23 mouse cellular contexts compared by ENCODE assay signal in genomic region chr9:22717583-22717982, GRCm38 (mm10).
DNase-seq lines count a peak whose midpoint lies in the region; ATAC-seq and TF ChIP-seq lines count a peak whose summit lies in the region.
"Had no signal": no experiment of that assay in that cellular context is flagged by ENCODE, and none has a peak within 500 bp of the region (broad histone marks: within the 10 kb centered on the region; RNA-seq: fewer than 3 reads in every experiment).

No protein-coding gene starts in this region.

- peaks cover 9% of the 10 kb centered on the region; the same call in 1 of the 2 replicates for H3K4me1 ChIP-seq in lung, embryonic 14.5 days (ENCODE audit: insufficient read depth)
- H3K4me1 ChIP-seq in lung, embryonic 16.5 days (replicated peaks; ENCODE audit: control insufficient read depth, insufficient read depth, low read length): peaks cover 17% of the 10 kb centered on the region
- H3K4me1 ChIP-seq: embryonic facial prominence, embryonic 13.5 days; embryonic facial prominence, embryonic 15.5 days; forebrain, embryonic 12.5 days had no signal

- H3K9ac ChIP-seq in lung, embryonic 14.5 days: no peak overlapping the region
- no peak overlapping the region for H3K9ac ChIP-seq in lung, embryonic 16.5 days (ENCODE audit: low read length)
- H3K9ac ChIP-seq: embryonic facial prominence, embryonic 13.5 days; embryonic facial prominence, embryonic 15.5 days; forebrain, embryonic 12.5 days had no signal

- ATAC-seq in lung, embryonic 14.5 days (ENCODE audit: insufficient read depth): no peak
- ATAC-seq in lung, embryonic 16.5 days (ENCODE audit: low read depth): no peak
- ATAC-seq: forebrain, embryonic 14.5 days; forebrain, embryonic 16.5 days had no signal

- peak overlapping the region; percentile 14; the same call in 1 of the 2 replicates for H3K27ac ChIP-seq in lung, embryonic 14.5 days (ENCODE audit: low read depth)
- peak overlapping the region; percentile 6 for H3K27ac ChIP-seq in lung, embryonic 16.5 days (ENCODE audit: low read length)
- H3K27ac ChIP-seq: embryonic facial prominence, embryonic 13.5 days; embryonic facial prominence, embryonic 15.5 days; forebrain, embryonic 10.5 days; forebrain, embryonic 12.5 days had no signal

- no peaks in the 10 kb centered on the region for H3K27me3 ChIP-seq in lung, embryonic 14.5 days (ENCODE audit: insufficient read depth, low read length)
- H3K27me3 ChIP-seq in lung, embryonic 16.5 days (ENCODE audit: control insufficient read depth, insufficient read depth, low read depth, low read length): no peaks in the 10 kb centered on the region
- H3K27me3 ChIP-seq: embryonic facial prominence, embryonic 13.5 days; embryonic facial prominence, embryonic 15.5 days; forebrain, embryonic 12.5 days had no signal

- H3K9me3 ChIP-seq in lung, embryonic 14.5 days (ENCODE audit: low read depth, low read length): no peaks in the 10 kb centered on the region
- H3K9me3 ChIP-seq in lung, embryonic 16.5 days (ENCODE audit: control insufficient read depth, low read length): no peaks in the 10 kb centered on the region
- H3K9me3 ChIP-seq: embryonic facial prominence, embryonic 13.5 days; embryonic facial prominence, embryonic 15.5 days; forebrain, embryonic 10.5 days; forebrain, embryonic 12.5 days had no signal

- H3K4me3 ChIP-seq in lung, embryonic 14.5 days (ENCODE audit: low read depth, low read length): no peak overlapping the region
- H3K4me3 ChIP-seq in lung, embryonic 16.5 days (ENCODE audit: low read length): no peak overlapping the region
- H3K4me3 ChIP-seq: embryonic facial prominence, embryonic 13.5 days; embryonic facial prominence, embryonic 15.5 days; erythroblast, embryonic 14.5 days; forebrain, embryonic 10.5 days; forebrain, embryonic 12.5 days had no signal

- no peak for TF ChIP-seq CTCF in lung, embryonic 14.5 days (IDR thresholded peaks at IDR 0.05; ENCODE audit: low read depth)

- no peak for DNase-seq in lung, embryonic 14.5 days
- no peak for DNase-seq in lung, postnatal 36 days
- DNase-seq in lung, postnatal 10 days: no peak
- DNase-seq in MEL-GATA-1-ER (ENCODE audit: extremely low read depth, low read depth): peak; percentile 65
- DNase-seq in right cerebral cortex, postnatal 10 days (ENCODE audit: low spot score in 2 of 2): no peak
- DNase-seq: adrenal gland, adult 2 months; adrenal gland, postnatal 10 days; adrenal gland, postnatal 25 days; cerebellum, adult 11 months; cerebellum, adult 18-20 months; cerebellum, adult 8-10 months; cerebellum, adult 9-11 months; cerebellum, postnatal 14 days; cerebellum, postnatal 36 days; embryo, embryonic 11 days had no signal

- 70% methylated on average over 4 of the region's 4 CpGs for WGBS in lung, embryonic 14.5 days
- WGBS in lung, embryonic 16.5 days: 54% methylated on average over 4 of the region's 4 CpGs

- H3K4me2 ChIP-seq in lung, embryonic 14.5 days: no peak overlapping the region
- no peak overlapping the region for H3K4me2 ChIP-seq in lung, embryonic 16.5 days (ENCODE audit: low read depth, low read length)
- H3K4me2 ChIP-seq: embryonic facial prominence, embryonic 13.5 days; embryonic facial prominence, embryonic 15.5 days; forebrain, embryonic 12.5 days had no signal

- no peaks in the 10 kb centered on the region for H3K36me3 ChIP-seq in lung, embryonic 14.5 days (ENCODE audit: insufficient read depth)
- no peaks in the 10 kb centered on the region for H3K36me3 ChIP-seq in lung, embryonic 16.5 days (ENCODE audit: control insufficient read depth, insufficient read depth, low read length)
- H3K36me3 ChIP-seq: embryonic facial prominence, embryonic 13.5 days; embryonic facial prominence, embryonic 15.5 days; forebrain, embryonic 10.5 days; forebrain, embryonic 12.5 days had no signal
